Mouse (Mus musculus): ENCODE data around the gene Olfr1264.

The Olfr1264 gene

GRCm38 (mm10) chr2:90025477-90025876, at the start of gene Olfr1264:
TSS of gene Olfr1264 (minus strand) at chr2:90025577.
- DNase-seq (ENCODE audit: extremely low read depth, insufficient read length, low spot score): no peak

GRCm38 (mm10) chr2:90070065-90070464, 44.7 kb upstream of the Olfr1264 start:
- DNase-seq (ENCODE audit: extremely low read depth, insufficient read length, low spot score): no peak

GRCm38 (mm10) chr2:90063494-90063893, 38.1 kb upstream of the Olfr1264 start, which contains the start of gene Olfr140:
TSS of gene Olfr140 (minus strand) at chr2:90063594.
- DNase-seq (ENCODE audit: extremely low read depth, insufficient read length, low spot score): no peak

GRCm38 (mm10) chr2:90035037-90035436, 9.7 kb upstream of the Olfr1264 start, which contains the start of gene Olfr1265:
TSS of gene Olfr1265 (plus strand) at chr2:90035337.
- no peak for DNase-seq (ENCODE audit: extremely low read depth, insufficient read length, low spot score)

- no peak for DNase-seq (ENCODE audit: extremely low read depth, insufficient read length, low spot score)
Measured at GRCm38 (mm10) chr2:90011831-90012230, 13.5 kb downstream of the Olfr1264 start, which contains the start of gene Olfr1263. TSS of gene Olfr1263 (plus strand) at chr2:90012131.

- no peak for DNase-seq (ENCODE audit: extremely low read depth, insufficient read length, low spot score)
Measured at GRCm38 (mm10) chr2:89999845-90000244, 25.5 kb downstream of the Olfr1264 start, which contains the start of gene Olfr1262. TSS of gene Olfr1262 (plus strand) at chr2:90000145.

- DNase-seq (ENCODE audit: extremely low read depth, insufficient read length, low spot score): no peak
Measured at GRCm38 (mm10) chr2:89990921-89991320, 34.5 kb downstream of the Olfr1264 start, which contains the start of gene Olfr1261. TSS of gene Olfr1261 (plus strand) at chr2:89991221.

- no peak for DNase-seq (ENCODE audit: extremely low read depth, insufficient read length, low spot score)
Measured at GRCm38 (mm10) chr2:89977709-89978108, 47.7 kb downstream of the Olfr1264 start.

- no peak for DNase-seq (ENCODE audit: extremely low read depth, insufficient read length, low spot score)
Measured at GRCm38 (mm10) chr2:89974184-89974583, 51.2 kb downstream of the Olfr1264 start, which contains the start of gene Olfr1260. TSS of gene Olfr1260 (plus strand) at chr2:89974340.
